Mouse (Mus musculus): Measurements from ENCODE around the gene Rrbp1. TPM values are rescaled to one million over a fixed set of nuclear protein-coding genes. Genes with fewer than 3 reads are reported as not detected.

Rrbp1 gene
- polyA plus RNA-seq, 1 experiment from 2014 or later: 18.1 TPM

GRCm38 (mm10) chr2:143903376-143904045 is 107.6 kb downstream of the Rrbp1 start:
- no peaks in the 10 kb centered on the region for H3K36me3 ChIP-seq
- 84% methylated on average over 9 of the region's 9 CpGs for WGBS
- no peaks in the 10 kb centered on the region for H3K9me3 ChIP-seq
- no peak overlapping the region for H3K27ac ChIP-seq (replicated peaks)
- no peaks in the 10 kb centered on the region for H3K4me1 ChIP-seq
- no peak for ATAC-seq (replicated peaks)
- no peak overlapping the region for H3K9ac ChIP-seq (replicated peaks)
- no peak overlapping the region for H3K4me3 ChIP-seq
- H3K4me2 ChIP-seq (replicated peaks): no peak overlapping the region
- no peaks in the 10 kb centered on the region for H3K27me3 ChIP-seq

DNA sequence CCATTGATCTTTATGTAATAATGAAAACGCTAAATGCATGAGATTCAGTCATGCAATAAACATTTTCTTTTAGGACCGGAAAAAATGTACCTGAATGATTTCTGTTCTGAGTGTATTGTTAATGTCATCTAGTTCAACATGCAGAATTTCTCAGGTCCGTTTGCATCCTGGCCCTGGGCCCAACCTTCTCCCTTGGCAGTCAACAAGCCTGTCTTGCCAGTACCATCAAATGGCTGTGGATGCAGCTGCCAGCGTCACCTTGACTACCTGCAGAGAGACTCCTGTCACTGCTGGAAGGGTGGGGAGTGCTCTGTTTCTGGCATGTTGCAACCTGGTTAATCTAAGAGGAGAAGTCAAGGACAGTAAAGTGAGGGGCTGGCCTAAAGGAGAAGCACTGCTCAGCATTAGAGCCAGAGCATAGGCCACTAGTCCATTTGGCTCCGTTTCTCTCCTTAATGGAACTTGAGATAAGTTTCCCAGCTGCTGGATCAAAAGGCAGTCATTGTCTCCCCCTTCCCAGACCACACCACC is 110.2 kb downstream of the Rrbp1 start:
- Histone ChIP-seq H3K4me3 (no peak overlapping the region), H3K36me3 (no peaks in the 10 kb centered on the region), H3K27me3 (no peaks in the 10 kb centered on the region), H3K27ac (replicated peaks) (no peak overlapping the region), H3K4me1 (no peaks in the 10 kb centered on the region), H3K9me3 (no peaks in the 10 kb centered on the region), H3K4me2 (replicated peaks) (no peak overlapping the region), H3K9ac (replicated peaks) (no peak overlapping the region)
- no peak for ATAC-seq (replicated peaks)
- WGBS: 69% methylated on average over 5 of the region's 5 CpGs

DNA sequence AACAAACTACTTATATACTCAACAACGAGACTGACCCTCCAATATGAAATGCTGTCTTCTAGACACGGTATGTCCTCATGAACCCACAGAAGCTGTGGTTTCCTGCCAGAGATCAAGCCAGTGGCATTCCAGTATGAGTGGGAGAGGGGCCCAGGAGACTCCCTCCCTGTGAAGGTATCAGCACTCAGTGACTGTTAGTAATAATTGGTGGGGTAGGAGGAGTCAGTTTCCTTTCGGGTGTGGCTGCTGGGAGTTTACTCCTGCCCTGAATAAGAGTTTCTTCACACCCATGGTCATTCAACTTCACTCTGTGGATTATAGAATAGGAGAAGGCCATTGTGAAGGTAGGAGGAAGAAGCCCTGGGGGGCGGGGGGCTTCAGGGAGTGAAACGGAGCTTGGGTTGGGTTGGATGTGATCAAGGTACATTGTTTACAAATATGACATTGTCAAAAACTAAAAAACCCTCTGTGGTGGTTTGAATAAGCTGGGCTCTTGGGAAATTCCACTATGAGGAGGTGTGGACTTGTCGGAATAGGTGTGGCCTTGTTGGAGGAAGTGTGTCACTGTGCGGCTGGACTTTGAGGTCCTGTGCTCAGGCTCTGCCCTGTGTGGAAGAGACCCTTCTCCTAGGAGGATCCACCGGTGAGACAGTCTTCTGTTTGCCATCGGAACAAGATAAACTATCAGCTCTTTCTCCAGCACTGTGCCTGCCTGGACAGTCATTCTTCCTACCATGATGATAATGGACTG is 111.4 kb downstream of the Rrbp1 start:
- H3K4me3 ChIP-seq: no peak overlapping the region
- no peak overlapping the region for H3K27ac ChIP-seq (replicated peaks)
- no peaks in the 10 kb centered on the region for H3K4me1 ChIP-seq
- no peaks in the 10 kb centered on the region for H3K9me3 ChIP-seq
- WGBS: 87% methylated on average over 9 of the region's 9 CpGs
- ATAC-seq (replicated peaks): no peak
- H3K27me3 ChIP-seq: no peaks in the 10 kb centered on the region
- no peak overlapping the region for H3K9ac ChIP-seq (replicated peaks)
- no peak overlapping the region for H3K4me2 ChIP-seq (replicated peaks)
- no peaks in the 10 kb centered on the region for H3K36me3 ChIP-seq

Other genes starting within 250 kb of the Rrbp1 start
- 0.74 and 0.99 TPM in 2 replicates for gene Bfsp1, start 148.1 kb downstream of the Rrbp1 start, polyA plus RNA-seq (2015; fragmentation: Nextera tagmentation; extraction: Ambion mirVana)
- gene Dstn, start 95.9 kb downstream of the Rrbp1 start, polyA plus RNA-seq (2015; fragmentation: Nextera tagmentation; extraction: Ambion mirVana): 417 and 426 TPM in 2 replicates
- gene Banf2, start 21.8 kb upstream of the Rrbp1 start, polyA plus RNA-seq (2015; fragmentation: Nextera tagmentation; extraction: Ambion mirVana): not detected in 2 replicates

Data from forebrain, embryonic 15.5 days (tissue).